Mouse (Mus musculus) liver, embryonic 14.5 days (tissue): Measurements from ENCODE around the gene Gm16223.

Experiments used
- CTCF ChIP-seq: IDR thresholded peaks from 2 replicates; pipeline ENCODE4 v1.5.1; 2016; ENCODE audit warnings: antibody characterized with exemption, low read depth, control low read depth
- EP300 ChIP-seq: IDR thresholded peaks from 2 replicates; pipeline ENCODE4 v1.6.1; 2016; ENCODE audit warnings: antibody characterized with exemption, low read depth

- TF ChIP-seq CTCF (no peak), EP300 (no peak)
Measured at GRCm38 (mm10) chr5:42125562-42125961, 57.8 kb downstream of the Gm16223 start.
